14 mouse cellular contexts compared by ENCODE assay signal in genomic region chr10:42980999-42981757, GRCm38 (mm10).
A peak's percentile ranks its signal among the peaks of the same experiment; 100 is the strongest.
DNase-seq lines count a peak whose midpoint lies in the region; ATAC-seq and TF ChIP-seq lines count a peak whose summit lies in the region.
"Had no signal": no experiment of that assay in that cellular context is flagged by ENCODE, and none has a peak within 500 bp of the region (broad histone marks: within the 10 kb centered on the region; RNA-seq: fewer than 3 reads in every experiment).

No protein-coding gene starts in this region.

- H3K4me1 ChIP-seq in kidney, embryonic 15.5 days = peaks cover 5% of the 10 kb centered on the region; the same call in 1 of the 2 replicates
- H3K4me1 ChIP-seq in midbrain, postnatal 0 days (ENCODE audit: insufficient read depth, low read length) = peaks cover 3% of the 10 kb centered on the region; the same call in 1 of the 2 replicates
- no peaks in the 10 kb centered on the region for H3K4me1 ChIP-seq in midbrain, embryonic 16.5 days (ENCODE audit: control insufficient read depth, insufficient read depth, low read length)
- H3K4me1 ChIP-seq: midbrain, embryonic 12.5 days had no signal

- no peak overlapping the region for H3K4me3 ChIP-seq in kidney, embryonic 15.5 days (replicated peaks)
- no peak overlapping the region for H3K4me3 ChIP-seq in midbrain, postnatal 0 days (ENCODE audit: low read depth, low read length)
- H3K4me3 ChIP-seq in midbrain, embryonic 16.5 days (ENCODE audit: low read depth, low read length) = no peak overlapping the region
- H3K4me3 ChIP-seq: midbrain, embryonic 12.5 days had no signal

- DNase-seq in kidney, adult 8-10 months = no peak
- DNase-seq in midbrain, postnatal 0 days (ENCODE audit: low spot score) = no peak
- DNase-seq in mesoderm, embryonic 11.5 days (ENCODE audit: low read depth, low spot score) = peak; percentile 53
- DNase-seq in right cerebral cortex, adult 18-20 months = no peak
- DNase-seq in heart, adult 9 months (ENCODE audit: low spot score in 2 of 2) = no peak
- DNase-seq: adrenal gland, postnatal 36 days; heart, adult 18-20 months; heart, postnatal 10 days; kidney, adult 11 months; right cerebral cortex, postnatal 25 days had no signal

- H3K9me3 ChIP-seq in kidney, embryonic 15.5 days (replicated peaks) = no peaks in the 10 kb centered on the region
- H3K9me3 ChIP-seq in midbrain, postnatal 0 days (ENCODE audit: low read length) = no peaks in the 10 kb centered on the region
- no peaks in the 10 kb centered on the region for H3K9me3 ChIP-seq in midbrain, embryonic 16.5 days (replicated peaks; ENCODE audit: control insufficient read depth, low read length, poor library complexity, severe bottlenecking)
- H3K9me3 ChIP-seq: midbrain, embryonic 12.5 days had no signal

- TF ChIP-seq CTCF in midbrain, postnatal 0 days (IDR thresholded peaks at IDR 0.05) = peak; percentile 45

- no peak overlapping the region for H3K4me2 ChIP-seq in kidney, embryonic 15.5 days
- no peak overlapping the region for H3K4me2 ChIP-seq in midbrain, postnatal 0 days (ENCODE audit: low read depth, low read length, poor library complexity, severe bottlenecking)
- H3K4me2 ChIP-seq in midbrain, embryonic 16.5 days (ENCODE audit: low read length) = no peak overlapping the region
- H3K4me2 ChIP-seq: liver, embryonic 11.5 days; midbrain, embryonic 12.5 days had no signal

- no peak overlapping the region for H3K9ac ChIP-seq in kidney, embryonic 15.5 days
- no peak overlapping the region for H3K9ac ChIP-seq in midbrain, postnatal 0 days (replicated peaks; ENCODE audit: low read length, poor library complexity, severe bottlenecking)
- no peak overlapping the region for H3K9ac ChIP-seq in midbrain, embryonic 16.5 days (ENCODE audit: low read depth, low read length)
- H3K9ac ChIP-seq: midbrain, embryonic 12.5 days had no signal

- WGBS in kidney, embryonic 15.5 days = 49% methylated on average over 7 of the region's 7 CpGs
- WGBS in midbrain, postnatal 0 days = 51% methylated on average over 7 of the region's 7 CpGs
- 61% methylated on average over 7 of the region's 7 CpGs for WGBS in midbrain, embryonic 16.5 days

- ATAC-seq in kidney, embryonic 15.5 days (replicated peaks; ENCODE audit: low FRiP score) = no peak
- ATAC-seq in midbrain, postnatal 0 days (ENCODE audit: low FRiP score) = no peak
- ATAC-seq in midbrain, embryonic 16.5 days = no peak

- no peaks in the 10 kb centered on the region for H3K36me3 ChIP-seq in kidney, embryonic 15.5 days
- H3K36me3 ChIP-seq in midbrain, postnatal 0 days (ENCODE audit: insufficient read depth, low read length) = no peaks in the 10 kb centered on the region
- no peaks in the 10 kb centered on the region for H3K36me3 ChIP-seq in midbrain, embryonic 16.5 days (ENCODE audit: control insufficient read depth, insufficient read depth, low read length)
- H3K36me3 ChIP-seq: midbrain, embryonic 12.5 days had no signal

- 0 out of 2 replicates have a peak overlapping the region, but pooled peaks have one; percentile 13 for H3K27ac ChIP-seq in kidney, embryonic 15.5 days
- H3K27ac ChIP-seq in midbrain, postnatal 0 days (ENCODE audit: low read depth, low read length) = no peak overlapping the region
- no peak overlapping the region for H3K27ac ChIP-seq in midbrain, embryonic 16.5 days (ENCODE audit: low read length)
- H3K27ac ChIP-seq: midbrain, embryonic 12.5 days had no signal

- H3K27me3 ChIP-seq in kidney, embryonic 15.5 days = peaks cover 3% of the 10 kb centered on the region; the same call in 1 of the 2 replicates
- no peaks in the 10 kb centered on the region for H3K27me3 ChIP-seq in midbrain, postnatal 0 days (ENCODE audit: insufficient read depth, low read length)
- no peaks in the 10 kb centered on the region for H3K27me3 ChIP-seq in midbrain, embryonic 16.5 days (ENCODE audit: control insufficient read depth, insufficient read depth, low read depth, low read length)
